Mouse (Mus musculus) lung, embryonic 15.5 days (tissue): Measurements from ENCODE around the gene Il18bp. TPM values are rescaled to one million over a fixed set of nuclear protein-coding genes. Genes with fewer than 3 reads are reported as not detected.
A peak's percentile ranks its signal among the peaks of the same experiment; 100 is the strongest.

Experiments used
- ATAC-seq: fragments of 200-750 bp; cut with Nextera tagmentation; 2 replicates; pipeline ENCODE4 v1.8.0; 2017; ENCODE audit warnings: moderate number of reproducible peaks, borderline replicate concordance; ENCODE audit not compliant: low FRiP score, low TSS enrichment; ENCODE audit errors: extremely low read depth
- H3K27ac ChIP-seq: fragments of 300-500 bp; sonication (generic); 2 replicates; pipeline ENCODE4 v1.5.1; 2015; ENCODE audit warnings: moderate library complexity, mild to moderate bottlenecking, inconsistent platforms
- H3K27me3 ChIP-seq: fragments of 300-500 bp; sonication (generic); 2 replicates; pipeline ENCODE4 v1.6.1; 2015; ENCODE audit warnings: inconsistent platforms
- H3K36me3 ChIP-seq: fragments of 300-500 bp; sonication (generic); 2 replicates; pipeline ENCODE4 v1.6.1; 2015; ENCODE audit warnings: inconsistent platforms
- H3K4me1 ChIP-seq: fragments of 300-500 bp; sonication (generic); 2 replicates; pipeline ENCODE4 v1.6.1; 2015; ENCODE audit warnings: inconsistent platforms
- H3K4me2 ChIP-seq: fragments of 300-500 bp; sonication (generic); 2 replicates; pipeline ENCODE4 v1.6.1; 2015; ENCODE audit warnings: inconsistent platforms, mild to moderate bottlenecking, moderate library complexity
- H3K4me3 ChIP-seq: fragments of 300-500 bp; sonication (generic); 2 replicates; pipeline ENCODE4 v1.5.1; 2015; ENCODE audit warnings: mild to moderate bottlenecking, inconsistent platforms
- H3K9ac ChIP-seq: fragments of 300-500 bp; sonication (generic); 2 replicates; pipeline ENCODE4 v1.6.1; 2015; ENCODE audit warnings: inconsistent platforms
- H3K9me3 ChIP-seq: fragments of 300-500 bp; sonication (generic); 2 replicates; pipeline ENCODE4 v1.6.1; 2016; ENCODE audit warnings: inconsistent platforms
- WGBS: fragments of 180-500 bp; shearing (Covaris S2); methylation state at CpG from one replicate; pipeline ENCODE4 v1.1.7; 2015; 5-methylcytosine and 5-hydroxymethylcytosine counted together
- polyA plus RNA-seq: library from polyadenylated mRNA; unstranded; fragments of >200 nt; fragmentation: Nextera tagmentation; extraction: Ambion mirVana; gene quantifications from 2 replicates; pipeline ENCODE4 v1.2.1, GENCODE M21; 2015

Gene Il18bp
- polyA plus RNA-seq, 1 experiment from 2014 or later = 2.2 TPM

DNA sequence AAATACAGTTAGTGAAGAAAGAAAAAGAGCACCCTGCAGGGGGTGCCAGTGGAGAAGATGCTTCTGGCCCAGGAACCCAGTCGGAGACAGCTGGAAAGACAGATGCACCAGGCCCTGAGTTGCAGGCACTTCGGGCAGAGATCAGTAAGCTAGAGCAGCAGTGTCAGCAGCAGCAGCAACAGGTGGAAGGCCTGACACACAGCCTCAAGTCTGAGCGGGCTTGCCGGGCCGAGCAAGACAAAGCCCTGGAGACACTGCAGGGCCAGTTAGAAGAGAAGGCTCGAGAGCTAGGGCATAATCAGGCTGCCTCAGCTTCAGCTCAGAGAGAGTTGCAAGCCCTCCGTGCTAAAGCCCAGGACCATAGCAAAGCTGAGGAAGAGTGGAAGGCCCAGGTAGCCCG is 18.2 kb downstream of the Il18bp start:
- ATAC-seq = no peak
- Histone ChIP-seq H3K27ac (0 out of 2 replicates have a peak overlapping the region, but pooled peaks have one; percentile 11), H3K4me3 (no peak overlapping the region), H3K36me3 (peaks cover 96% of the 10 kb centered on the region), H3K9me3 (no peaks in the 10 kb centered on the region), H3K4me2 (no peak overlapping the region), H3K9ac (no peak overlapping the region), H3K4me1 (peaks cover 6% of the 10 kb centered on the region; the same call in 1 of the 2 replicates), H3K27me3 (no peaks in the 10 kb centered on the region)
- WGBS = 87% methylated on average over 8 of the region's 8 CpGs

GRCm38 (mm10) chr7:101999461-102000151 is 18.9 kb downstream of the Il18bp start:
- Histone ChIP-seq H3K27me3 (no peaks in the 10 kb centered on the region), H3K27ac (0 out of 2 replicates have a peak overlapping the region, but pooled peaks have one; percentile 11), H3K9ac (no peak overlapping the region), H3K4me2 (no peak overlapping the region), H3K9me3 (no peaks in the 10 kb centered on the region), H3K4me1 (peaks cover 6% of the 10 kb centered on the region; the same call in 1 of the 2 replicates), H3K4me3 (no peak overlapping the region), H3K36me3 (peaks cover 96% of the 10 kb centered on the region)
- WGBS = 90% methylated on average over 15 of the region's 15 CpGs
- ATAC-seq = no peak

DNA sequence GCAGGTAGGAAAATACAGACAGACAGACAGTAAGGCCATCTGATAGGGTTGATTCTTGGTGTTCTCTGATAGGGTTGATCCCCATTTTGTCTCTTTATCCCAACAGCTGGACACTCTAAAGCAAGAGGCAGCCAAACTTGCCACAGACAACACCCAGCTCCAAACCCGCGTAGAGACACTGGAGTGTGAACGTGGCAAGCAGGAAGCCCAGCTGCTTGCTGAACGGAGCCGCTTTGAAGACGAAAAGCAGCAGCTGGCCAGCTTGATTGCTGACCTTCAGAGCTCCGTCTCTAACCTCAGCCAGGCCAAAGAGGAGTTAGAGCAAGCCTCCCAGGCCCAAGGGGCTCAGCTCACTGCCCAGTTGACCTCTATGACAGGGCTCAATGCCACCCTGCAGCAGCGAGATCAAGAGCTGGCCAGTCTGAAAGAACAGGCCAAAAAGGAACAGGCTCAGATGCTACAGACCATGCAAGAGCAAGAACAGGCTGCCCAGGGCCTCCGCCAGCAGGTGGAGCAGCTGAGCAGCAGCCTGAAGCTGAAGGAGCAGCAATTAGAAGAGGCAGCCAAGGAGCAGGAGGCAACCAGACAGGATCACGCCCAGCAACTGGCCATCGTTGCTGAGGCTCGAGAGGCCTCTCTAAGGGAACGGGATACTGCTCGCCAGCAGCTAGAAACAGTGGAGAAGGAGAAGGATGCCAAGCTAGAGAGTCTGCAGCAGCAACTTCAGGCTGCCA is 20.1 kb downstream of the Il18bp start:
- Histone ChIP-seq H3K4me1 (peaks cover 6% of the 10 kb centered on the region; the same call in 1 of the 2 replicates), H3K27ac (peak overlapping the region; percentile 18; the same call in 1 of the 2 replicates), H3K27me3 (no peaks in the 10 kb centered on the region), H3K36me3 (peaks cover 98% of the 10 kb centered on the region), H3K9ac (no peak overlapping the region), H3K4me3 (no peak overlapping the region), H3K4me2 (no peak overlapping the region), H3K9me3 (no peaks in the 10 kb centered on the region)
- 48% methylated on average over 14 of the region's 14 CpGs for WGBS
- peak; percentile 55 for ATAC-seq

- Histone ChIP-seq H3K4me1 (peaks cover 6% of the 10 kb centered on the region; the same call in 1 of the 2 replicates), H3K9me3 (no peaks in the 10 kb centered on the region)
Observed at GRCm38 (mm10) chr7:101994241-101994640, 24.2 kb downstream of the Il18bp start.

DNA sequence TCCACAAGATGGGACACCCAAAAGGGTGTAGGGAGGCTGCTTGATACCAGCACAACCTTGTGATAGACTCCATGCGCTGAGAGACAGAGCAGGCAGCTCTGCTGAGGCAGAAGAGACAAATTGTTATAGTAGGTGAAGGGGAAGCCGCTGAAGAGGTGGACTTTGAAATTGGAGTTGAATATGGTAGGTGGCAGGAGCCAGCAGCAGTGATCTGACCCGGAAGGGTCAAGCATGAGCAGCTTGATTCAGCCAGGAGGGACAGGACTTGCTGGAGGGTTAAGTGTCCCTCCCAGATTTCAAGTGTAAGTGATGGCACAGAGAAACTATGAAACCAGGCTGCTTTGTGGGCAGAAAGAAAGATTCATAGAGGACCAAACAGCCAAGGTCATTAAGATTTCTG is 33.4 kb downstream of the Il18bp start:
- H3K27me3 ChIP-seq = no peaks in the 10 kb centered on the region
- H3K4me1 ChIP-seq = no peaks in the 10 kb centered on the region
- H3K9ac ChIP-seq = no peak overlapping the region
- WGBS = 95% methylated on average over 3 of the region's 3 CpGs
- no peak for ATAC-seq
- peaks cover 57% of the 10 kb centered on the region for H3K36me3 ChIP-seq
- no peaks in the 10 kb centered on the region for H3K9me3 ChIP-seq
- H3K4me3 ChIP-seq = no peak overlapping the region
- H3K27ac ChIP-seq = no peak overlapping the region
- no peak overlapping the region for H3K4me2 ChIP-seq

More at GRCm38 (mm10) chr7:101994241-101994640, 24.2 kb downstream of the Il18bp start:
- Histone ChIP-seq H3K4me3 (no peak overlapping the region), H3K27me3 (no peaks in the 10 kb centered on the region), H3K9ac (no peak overlapping the region), H3K4me2 (no peak overlapping the region), H3K36me3 (peaks cover 97% of the 10 kb centered on the region), H3K27ac (no peak overlapping the region)
- 84% methylated on average over 3 of the region's 3 CpGs for WGBS
- ATAC-seq = no peak

DNA sequence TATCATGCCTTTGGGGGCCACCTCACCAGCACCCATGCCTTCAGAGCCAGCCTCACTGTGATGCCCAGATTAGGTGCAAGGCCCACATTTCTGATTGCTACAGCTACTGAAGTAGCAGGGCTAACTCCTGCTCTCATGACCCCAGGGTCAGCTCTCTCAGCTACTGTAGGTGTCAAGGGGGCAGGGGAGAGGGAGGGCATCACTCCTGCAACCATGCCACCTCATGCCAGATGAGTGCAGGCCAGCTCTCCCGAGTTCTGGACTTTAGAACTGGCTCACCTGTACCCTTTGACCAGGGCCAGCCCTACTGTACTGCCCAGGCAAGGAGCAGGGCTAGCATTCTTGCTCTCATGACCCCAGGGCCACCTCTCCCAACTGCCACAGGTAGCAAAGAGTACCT is 35.8 kb downstream of the Il18bp start:
- no peaks in the 10 kb centered on the region for H3K4me1 ChIP-seq
- H3K27ac ChIP-seq = no peak overlapping the region
- no peak overlapping the region for H3K4me3 ChIP-seq
- ATAC-seq = no peak
- no peaks in the 10 kb centered on the region for H3K27me3 ChIP-seq
- no peak overlapping the region for H3K4me2 ChIP-seq
- no peaks in the 10 kb centered on the region for H3K9me3 ChIP-seq
- peaks cover 36% of the 10 kb centered on the region for H3K36me3 ChIP-seq
- WGBS = 53% methylated on average over 1 of the region's 1 CpGs
- H3K9ac ChIP-seq = no peak overlapping the region

GRCm38 (mm10) chr7:101974505-101974904 is 44.0 kb downstream of the Il18bp start:
- H3K27ac ChIP-seq = 0 out of 2 replicates have a peak overlapping the region, but pooled peaks have one; percentile 19
- H3K9ac ChIP-seq = no peak overlapping the region
- peaks cover 11% of the 10 kb centered on the region for H3K36me3 ChIP-seq
- H3K4me2 ChIP-seq = no peak overlapping the region
- H3K27me3 ChIP-seq = no peaks in the 10 kb centered on the region
- no peak overlapping the region for H3K4me3 ChIP-seq
- no peaks in the 10 kb centered on the region for H3K9me3 ChIP-seq
- no peak for ATAC-seq
- 20% methylated on average over 2 of the region's 2 CpGs for WGBS
- peaks cover 29% of the 10 kb centered on the region for H3K4me1 ChIP-seq

GRCm38 (mm10) chr7:101973730-101974129 is 44.8 kb downstream of the Il18bp start:
- H3K4me2 ChIP-seq = no peak overlapping the region
- ATAC-seq = no peak
- 0 out of 2 replicates have a peak overlapping the region, but pooled peaks have one; percentile 19 for H3K27ac ChIP-seq
- WGBS = 50% methylated on average over 3 of the region's 3 CpGs
- no peaks in the 10 kb centered on the region for H3K27me3 ChIP-seq
- H3K4me3 ChIP-seq = no peak overlapping the region
- no peak overlapping the region for H3K9ac ChIP-seq
- no peaks in the 10 kb centered on the region for H3K9me3 ChIP-seq
- peaks cover 11% of the 10 kb centered on the region for H3K36me3 ChIP-seq
- H3K4me1 ChIP-seq = peaks cover 34% of the 10 kb centered on the region

DNA sequence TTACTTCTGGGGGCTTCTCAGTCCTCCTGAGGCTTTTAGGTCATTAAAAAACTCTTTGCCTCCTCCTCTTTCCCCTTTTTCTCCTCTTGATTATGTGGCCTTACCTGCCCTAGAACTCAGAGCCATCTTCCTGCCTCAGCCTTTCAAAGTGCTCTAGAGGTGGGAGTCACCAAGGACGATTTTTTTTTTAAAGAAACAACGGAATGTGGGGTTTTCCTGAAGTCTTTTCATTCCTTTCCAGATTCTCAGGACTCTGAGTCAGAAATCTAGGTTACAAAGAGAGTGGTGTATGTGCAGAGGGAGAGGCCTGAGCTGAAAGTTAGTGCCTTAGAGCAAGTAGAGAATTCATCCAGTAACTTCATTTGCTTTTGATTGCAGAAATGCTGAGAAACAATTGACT is 46.8 kb downstream of the Il18bp start:
- Histone ChIP-seq H3K4me1 (peaks cover 45% of the 10 kb centered on the region), H3K27me3 (no peaks in the 10 kb centered on the region), H3K9ac (peak overlapping the region; percentile 87), H3K36me3 (peaks cover 5% of the 10 kb centered on the region), H3K9me3 (no peaks in the 10 kb centered on the region), H3K27ac (peak overlapping the region; percentile 100), H3K4me2 (peak overlapping the region; percentile 82), H3K4me3 (peak overlapping the region; percentile 75)
- 17% methylated on average over 2 of the region's 2 CpGs for WGBS
- ATAC-seq = no peak

GRCm38 (mm10) chr7:101970821-101971461 is 47.5 kb downstream of the Il18bp start:
- WGBS = 3% methylated on average over 19 of the region's 19 CpGs
- peak; percentile 74 for ATAC-seq
- Histone ChIP-seq H3K4me1 (peaks cover 51% of the 10 kb centered on the region), H3K9ac (peak overlapping the region; percentile 87), H3K27me3 (no peaks in the 10 kb centered on the region), H3K4me3 (peak overlapping the region; percentile 75), H3K27ac (peak overlapping the region; percentile 100), H3K4me2 (peak overlapping the region; percentile 82), H3K9me3 (no peaks in the 10 kb centered on the region), H3K36me3 (no peaks in the 10 kb centered on the region; the same call in 1 of the 2 replicates)

DNA sequence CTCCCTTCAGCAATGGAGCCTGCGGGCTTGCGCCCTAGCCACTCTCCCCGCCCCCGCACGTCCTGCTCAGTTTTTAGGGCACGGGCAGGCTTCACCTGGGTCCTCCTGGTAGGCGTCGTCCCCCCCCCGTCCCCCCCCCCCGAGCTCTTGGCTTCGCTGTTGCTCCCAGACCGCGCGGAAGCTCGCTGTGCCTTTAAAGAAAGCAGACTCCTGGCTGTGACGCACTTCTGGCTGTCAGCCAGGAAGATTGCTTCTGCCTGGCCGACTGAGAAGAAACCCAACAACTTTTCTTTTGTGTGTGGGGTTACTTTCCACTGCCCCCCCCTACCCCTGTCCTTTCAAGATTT is 48.1 kb downstream of the Il18bp start:
- peak; percentile 68 for ATAC-seq
- Histone ChIP-seq H3K4me1 (peaks cover 55% of the 10 kb centered on the region), H3K27ac (peak overlapping the region; percentile 100), H3K9ac (peak overlapping the region; percentile 87), H3K27me3 (no peaks in the 10 kb centered on the region), H3K36me3 (no peaks in the 10 kb centered on the region), H3K4me3 (peak overlapping the region; percentile 75), H3K9me3 (no peaks in the 10 kb centered on the region), H3K4me2 (peak overlapping the region; percentile 82)
- WGBS = 0% methylated on average over 12 of the region's 17 CpGs
